Mouse (Mus musculus) lung, adult 2 months (tissue): ENCODE measurements around the gene Utrn.

Source experiments
- CTCF ChIP-seq: fragments of 200-500 bp; IDR thresholded peaks from 2 replicates; pipeline ENCODE4 v1.5.1; 2011; ENCODE audit warnings: mild to moderate bottlenecking, low read length, control low read depth; ENCODE audit not compliant: insufficient read depth
- POLR2A ChIP-seq: fragments of 200-500 bp; IDR thresholded peaks from 2 replicates; pipeline ENCODE4 v1.6.1; 2011; ENCODE audit warnings: low read depth, mild to moderate bottlenecking, control low read depth, low read length, borderline replicate concordance; ENCODE audit errors: extremely low read depth

DNA sequence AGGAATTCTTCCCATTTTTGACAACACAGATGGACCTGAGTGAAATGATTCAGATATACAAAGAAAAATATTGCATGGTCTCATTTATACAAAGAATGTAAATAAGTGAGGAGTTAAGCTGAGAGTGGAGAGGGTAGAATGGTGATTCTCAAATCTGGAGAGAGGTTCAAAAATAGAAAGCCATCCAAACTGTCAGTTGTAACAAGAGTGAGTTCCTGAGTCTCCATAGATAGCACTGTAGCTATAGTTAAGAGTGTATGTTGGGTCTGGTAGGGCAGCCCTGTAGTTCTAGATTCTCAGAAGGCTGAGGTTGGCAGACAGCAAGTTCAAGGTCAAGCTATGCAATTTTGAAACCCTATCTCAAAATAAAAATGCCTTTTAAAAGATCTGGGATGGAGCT lies 438.8 kb downstream of the Utrn start:
- no peak for TF ChIP-seq POLR2A
- TF ChIP-seq CTCF = no peak
